Mouse (Mus musculus): ENCODE data around the gene Zfp639. TPM values are rescaled to one million over a fixed set of nuclear protein-coding genes. Genes with fewer than 3 reads are reported as not detected.

The Zfp639 gene
- polyA plus RNA-seq (2015; fragmentation: Nextera tagmentation; extraction: Ambion mirVana), result 15.0 and 16.2 TPM in 2 replicates

- no peaks in the 10 kb centered on the region for H3K9me3 ChIP-seq (replicated peaks; ENCODE audit: control insufficient read depth, low read length)
- H3K27me3 ChIP-seq (ENCODE audit: control insufficient read depth, insufficient read depth, low read depth, low read length), result no peaks in the 10 kb centered on the region
- no peaks in the 10 kb centered on the region; the same call in 1 of the 2 replicates for H3K36me3 ChIP-seq (ENCODE audit: control insufficient read depth, insufficient read depth)
- H3K4me2 ChIP-seq (ENCODE audit: low read depth, low read length), result peak within 1 kb of the TSS; percentile 97
- peak within 1 kb of the TSS; percentile 90 for H3K4me3 ChIP-seq (ENCODE audit: low read depth, low read length)
- H3K4me1 ChIP-seq (ENCODE audit: control insufficient read depth, low read depth, low read length), result peaks cover 35% of the 10 kb centered on the region
- H3K9ac ChIP-seq (ENCODE audit: low read depth, low read length), result peak within 1 kb of the TSS; percentile 90
- peak; percentile 25 for ATAC-seq (ENCODE audit: low read depth)
- H3K27ac ChIP-seq (ENCODE audit: low read length), result peak within 1 kb of the TSS; percentile 93
- WGBS (ENCODE audit: insufficient replicate concordance), result 11% methylated on average over 24 of the region's 24 CpGs
Measured at GRCm38 (mm10) chr3:32509496-32510374, at the start of gene Zfp639. Zfp639 (plus strand) TSS chr3:32510259.

DNA sequence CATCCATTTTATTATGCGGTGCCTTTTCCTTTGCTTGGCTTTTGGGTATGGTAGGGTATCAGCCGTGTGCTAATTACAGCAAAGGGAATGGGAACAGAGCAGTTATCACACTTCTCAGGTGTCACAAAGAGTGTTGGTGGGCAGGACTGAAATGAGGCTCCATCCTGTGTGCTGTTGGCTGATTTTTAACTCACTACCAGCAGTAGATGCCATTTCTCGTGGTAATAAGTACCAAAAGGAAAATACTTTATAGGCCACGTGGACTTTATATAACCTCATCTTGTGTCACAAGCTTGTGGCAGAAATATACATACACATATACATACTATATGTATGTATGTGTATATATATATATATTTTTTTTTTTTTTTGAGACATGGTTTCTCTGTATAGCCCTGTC lies 42.7 kb upstream of the Zfp639 start:
- no peaks in the 10 kb centered on the region; the same call in 1 of the 2 replicates for H3K4me1 ChIP-seq (ENCODE audit: control insufficient read depth, low read depth, low read length)
- H3K36me3 ChIP-seq (ENCODE audit: control insufficient read depth, insufficient read depth), result peaks cover 10% of the 10 kb centered on the region
- H3K27ac ChIP-seq (ENCODE audit: low read length), result no peak overlapping the region
- H3K9me3 ChIP-seq (replicated peaks; ENCODE audit: control insufficient read depth, low read length), result no peaks in the 10 kb centered on the region
- no peak overlapping the region for H3K4me3 ChIP-seq (ENCODE audit: low read depth, low read length)
- H3K27me3 ChIP-seq (ENCODE audit: control insufficient read depth, insufficient read depth, low read depth, low read length), result no peaks in the 10 kb centered on the region
- 73% methylated on average over 4 of the region's 4 CpGs for WGBS (ENCODE audit: insufficient replicate concordance)
- no peak for ATAC-seq (ENCODE audit: low read depth)
- H3K4me2 ChIP-seq (ENCODE audit: low read depth, low read length), result no peak overlapping the region
- no peak overlapping the region for H3K9ac ChIP-seq (ENCODE audit: low read depth, low read length)

GRCm38 (mm10) chr3:32468411-32468810 lies 41.6 kb upstream of the Zfp639 start:
- 66% methylated on average over 4 of the region's 4 CpGs for WGBS (ENCODE audit: insufficient replicate concordance)
- no peaks in the 10 kb centered on the region for H3K9me3 ChIP-seq (replicated peaks; ENCODE audit: control insufficient read depth, low read length)
- H3K4me1 ChIP-seq (ENCODE audit: control insufficient read depth, low read depth, low read length), result no peaks in the 10 kb centered on the region; the same call in 1 of the 2 replicates
- no peak overlapping the region for H3K27ac ChIP-seq (ENCODE audit: low read length)
- H3K4me3 ChIP-seq (ENCODE audit: low read depth, low read length), result no peak overlapping the region
- no peaks in the 10 kb centered on the region for H3K27me3 ChIP-seq (ENCODE audit: control insufficient read depth, insufficient read depth, low read depth, low read length)
- H3K36me3 ChIP-seq (ENCODE audit: control insufficient read depth, insufficient read depth), result peaks cover under 1% of the 10 kb centered on the region
- H3K4me2 ChIP-seq (ENCODE audit: low read depth, low read length), result no peak overlapping the region
- no peak for ATAC-seq (ENCODE audit: low read depth)
- H3K9ac ChIP-seq (ENCODE audit: low read depth, low read length), result no peak overlapping the region

- Histone ChIP-seq H3K27ac (ENCODE audit: low read length) (no peak overlapping the region), H3K9ac (ENCODE audit: low read depth, low read length) (no peak overlapping the region), H3K4me3 (ENCODE audit: low read depth, low read length) (no peak overlapping the region), H3K36me3 (ENCODE audit: control insufficient read depth, insufficient read depth) (no peaks in the 10 kb centered on the region), H3K27me3 (ENCODE audit: control insufficient read depth, insufficient read depth, low read depth, low read length) (no peaks in the 10 kb centered on the region), H3K4me2 (ENCODE audit: low read depth, low read length) (no peak overlapping the region), H3K9me3 (replicated peaks; ENCODE audit: control insufficient read depth, low read length) (no peaks in the 10 kb centered on the region), H3K4me1 (ENCODE audit: control insufficient read depth, low read depth, low read length) (no peaks in the 10 kb centered on the region; the same call in 1 of the 2 replicates)
- WGBS (ENCODE audit: insufficient replicate concordance), result 71% methylated on average over 7 of the region's 7 CpGs
- no peak for ATAC-seq (ENCODE audit: low read depth)
Measured at GRCm38 (mm10) chr3:32470449-32470848, 39.6 kb upstream of the Zfp639 start.

GRCm38 (mm10) chr3:32471098-32471497 lies 39.0 kb upstream of the Zfp639 start:
- Histone ChIP-seq H3K36me3 (ENCODE audit: control insufficient read depth, insufficient read depth) (no peaks in the 10 kb centered on the region), H3K27me3 (ENCODE audit: control insufficient read depth, insufficient read depth, low read depth, low read length) (no peaks in the 10 kb centered on the region), H3K27ac (ENCODE audit: low read length) (no peak overlapping the region), H3K9me3 (replicated peaks; ENCODE audit: control insufficient read depth, low read length) (no peaks in the 10 kb centered on the region), H3K9ac (ENCODE audit: low read depth, low read length) (no peak overlapping the region), H3K4me2 (ENCODE audit: low read depth, low read length) (no peak overlapping the region), H3K4me3 (ENCODE audit: low read depth, low read length) (no peak overlapping the region), H3K4me1 (ENCODE audit: control insufficient read depth, low read depth, low read length) (no peaks in the 10 kb centered on the region; the same call in 1 of the 2 replicates)
- ATAC-seq (ENCODE audit: low read depth), result no peak; the same call in 1 of the 2 replicates
- 54% methylated on average over 6 of the region's 6 CpGs for WGBS (ENCODE audit: insufficient replicate concordance)

- Histone ChIP-seq H3K4me3 (ENCODE audit: low read depth, low read length) (no peak overlapping the region), H3K27me3 (ENCODE audit: control insufficient read depth, insufficient read depth, low read depth, low read length) (no peaks in the 10 kb centered on the region), H3K9ac (ENCODE audit: low read depth, low read length) (no peak overlapping the region), H3K27ac (ENCODE audit: low read length) (no peak overlapping the region), H3K9me3 (replicated peaks; ENCODE audit: control insufficient read depth, low read length) (no peaks in the 10 kb centered on the region), H3K4me2 (ENCODE audit: low read depth, low read length) (no peak overlapping the region), H3K36me3 (ENCODE audit: control insufficient read depth, insufficient read depth) (no peaks in the 10 kb centered on the region), H3K4me1 (ENCODE audit: control insufficient read depth, low read depth, low read length) (no peaks in the 10 kb centered on the region; the same call in 1 of the 2 replicates)
- ATAC-seq (ENCODE audit: low read depth), result no peak
- WGBS (ENCODE audit: insufficient replicate concordance), result 60% methylated on average over 14 of the region's 14 CpGs
Measured at GRCm38 (mm10) chr3:32472191-32472900, 37.7 kb upstream of the Zfp639 start.

- ATAC-seq (ENCODE audit: low read depth), result no peak
- 79% methylated on average over 10 of the region's 10 CpGs for WGBS (ENCODE audit: insufficient replicate concordance)
- no peaks in the 10 kb centered on the region; the same call in 1 of the 2 replicates for H3K4me1 ChIP-seq (ENCODE audit: control insufficient read depth, low read depth, low read length)
- no peak overlapping the region for H3K27ac ChIP-seq (ENCODE audit: low read length)
- no peak overlapping the region for H3K9ac ChIP-seq (ENCODE audit: low read depth, low read length)
- no peaks in the 10 kb centered on the region for H3K9me3 ChIP-seq (replicated peaks; ENCODE audit: control insufficient read depth, low read length)
- no peaks in the 10 kb centered on the region for H3K36me3 ChIP-seq (ENCODE audit: control insufficient read depth, insufficient read depth)
- H3K27me3 ChIP-seq (ENCODE audit: control insufficient read depth, insufficient read depth, low read depth, low read length), result no peaks in the 10 kb centered on the region
- no peak overlapping the region for H3K4me3 ChIP-seq (ENCODE audit: low read depth, low read length)
- H3K4me2 ChIP-seq (ENCODE audit: low read depth, low read length), result no peak overlapping the region
Measured at GRCm38 (mm10) chr3:32473184-32473583, 36.9 kb upstream of the Zfp639 start.

DNA sequence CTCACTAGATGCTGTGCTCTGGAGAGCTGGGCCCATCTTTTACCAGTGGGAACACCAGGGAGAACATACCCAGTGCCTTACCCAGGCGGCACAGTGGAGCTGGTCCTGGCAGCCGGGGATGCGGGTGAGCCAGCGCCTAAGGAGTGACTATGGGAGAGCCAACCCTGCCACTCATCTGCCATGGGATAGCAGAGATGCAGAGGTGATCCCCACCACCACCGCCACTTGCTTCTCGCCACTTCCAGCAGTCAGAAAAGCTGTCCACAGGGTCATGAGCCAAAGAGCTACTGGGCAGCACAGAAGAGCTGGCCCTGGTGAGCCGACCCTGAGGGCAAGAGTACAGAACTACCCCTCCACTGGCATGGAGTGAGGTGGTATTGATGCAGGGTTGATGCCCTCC lies 30.1 kb upstream of the Zfp639 start:
- ATAC-seq (ENCODE audit: low read depth), result no peak
- Histone ChIP-seq H3K27me3 (ENCODE audit: control insufficient read depth, insufficient read depth, low read depth, low read length) (no peaks in the 10 kb centered on the region), H3K36me3 (ENCODE audit: control insufficient read depth, insufficient read depth) (no peaks in the 10 kb centered on the region), H3K4me3 (ENCODE audit: low read depth, low read length) (no peak overlapping the region), H3K4me2 (ENCODE audit: low read depth, low read length) (no peak overlapping the region), H3K4me1 (ENCODE audit: control insufficient read depth, low read depth, low read length) (no peaks in the 10 kb centered on the region), H3K9me3 (replicated peaks; ENCODE audit: control insufficient read depth, low read length) (no peaks in the 10 kb centered on the region), H3K9ac (ENCODE audit: low read depth, low read length) (no peak overlapping the region), H3K27ac (ENCODE audit: low read length) (no peak overlapping the region)
- WGBS (ENCODE audit: insufficient replicate concordance), result 65% methylated on average over 7 of the region's 7 CpGs

- no peak overlapping the region for H3K4me2 ChIP-seq (ENCODE audit: low read depth, low read length)
- H3K9me3 ChIP-seq (replicated peaks; ENCODE audit: control insufficient read depth, low read length), result no peaks in the 10 kb centered on the region
- 66% methylated on average over 3 of the region's 3 CpGs for WGBS (ENCODE audit: insufficient replicate concordance)
- no peak for ATAC-seq (ENCODE audit: low read depth)
- H3K9ac ChIP-seq (ENCODE audit: low read depth, low read length), result no peak overlapping the region
- no peaks in the 10 kb centered on the region for H3K36me3 ChIP-seq (ENCODE audit: control insufficient read depth, insufficient read depth)
- no peaks in the 10 kb centered on the region for H3K4me1 ChIP-seq (ENCODE audit: control insufficient read depth, low read depth, low read length)
- no peak overlapping the region for H3K27ac ChIP-seq (ENCODE audit: low read length)
- no peak overlapping the region for H3K4me3 ChIP-seq (ENCODE audit: low read depth, low read length)
- H3K27me3 ChIP-seq (ENCODE audit: control insufficient read depth, insufficient read depth, low read depth, low read length), result no peaks in the 10 kb centered on the region
Measured at GRCm38 (mm10) chr3:32483035-32483434, 27.0 kb upstream of the Zfp639 start.

All from liver, embryonic 16.5 days (tissue).